Mouse (Mus musculus) heart, embryonic 14.5 days (tissue): ENCODE measurements around the gene Slc26a9. TPM values are rescaled to one million over a fixed set of nuclear protein-coding genes. Genes with fewer than 3 reads are reported as not detected.
"Not testable (repeated sequence)": the region's sequence is repeated elsewhere in the genome, so short reads cannot be mapped to it uniquely, and the experiment has no call there.

ENCODE experiments used
- ATAC-seq: fragments of 200-750 bp; cut with Nextera tagmentation; 2 replicates; pipeline ENCODE4 v1.8.0; 2017; ENCODE audit warnings: low read depth, moderate TSS enrichment; ENCODE audit not compliant: insufficient number of reproducible peaks, insufficient read depth, low FRiP score
- H3K27ac ChIP-seq, 2 experiments: fragments of 200-500 bp in 1 of 2; fragments of 300-500 bp in 1 of 2; sonication (generic) in 1 of 2; replicated peaks in 1 of 2; 2 replicates each; pipeline ENCODE4 v1.5.1; 2012 to 2014; ENCODE audit warnings: low read depth in 2 of 2, low read length in 2 of 2, control low read depth in 1 of 2, mild to moderate bottlenecking in 1 of 2, mixed read lengths in 1 of 2; ENCODE audit not compliant: control insufficient read depth in 1 of 2, insufficient read depth in 1 of 2
- H3K27me3 ChIP-seq: fragments of 300-500 bp; sonication (generic); 2 replicates; pipeline ENCODE4 v1.6.1; 2014; ENCODE audit warnings: mild to moderate bottlenecking, low read length, control low read depth; ENCODE audit not compliant: control insufficient read depth, insufficient read depth
- H3K36me3 ChIP-seq: fragments of 300-500 bp; sonication (generic); 2 replicates; pipeline ENCODE4 v1.6.1; 2014; ENCODE audit warnings: mild to moderate bottlenecking, control low read depth, low read length, mixed read lengths; ENCODE audit not compliant: control insufficient read depth, insufficient read depth
- H3K4me1 ChIP-seq, 2 experiments: fragments of 200-500 bp in 1 of 2; fragments of 300-500 bp in 1 of 2; sonication (generic) in 1 of 2; 2 replicates each; pipeline ENCODE4 v1.6.1; 2012 to 2014; ENCODE audit warnings: low read length in 2 of 2, control low read depth in 1 of 2, mixed read lengths in 1 of 2; ENCODE audit not compliant: control insufficient read depth in 2 of 2, insufficient read depth in 2 of 2
- H3K4me2 ChIP-seq: fragments of 300-500 bp; sonication (generic); 2 replicates; pipeline ENCODE4 v1.6.1; 2014; ENCODE audit warnings: mild to moderate bottlenecking, low read length
- H3K4me3 ChIP-seq, 2 experiments: fragments of 200-500 bp in 1 of 2; fragments of 300-500 bp in 1 of 2; sonication (generic) in 1 of 2; 2 replicates each; pipeline ENCODE4 v1.5.1; 2012 to 2014; ENCODE audit warnings: low read length in 2 of 2, mild to moderate bottlenecking in 2 of 2, control low read depth in 1 of 2, low read depth in 1 of 2, moderate library complexity in 1 of 2; ENCODE audit not compliant: control insufficient read depth in 1 of 2, insufficient read depth in 1 of 2
- H3K9ac ChIP-seq: fragments of 300-500 bp; sonication (generic); 2 replicates; pipeline ENCODE4 v1.6.1; 2014; ENCODE audit warnings: mild to moderate bottlenecking, low read length
- H3K9me3 ChIP-seq: fragments of 300-500 bp; sonication (generic); 2 replicates; pipeline ENCODE4 v1.6.1; 2016; ENCODE audit warnings: low read length, control low read depth; ENCODE audit not compliant: control insufficient read depth
- WGBS: fragments of 180-500 bp; shearing (Covaris S2); extraction: QIAGEN DNeasy Blood & Tissue Kit; methylation state at CpG from one replicate; pipeline ENCODE4 v1.1.7; 2014; 5-methylcytosine and 5-hydroxymethylcytosine counted together
- polyA plus RNA-seq: library from polyadenylated mRNA; unstranded; fragments of >200 nt; fragmentation: Nextera tagmentation; extraction: Ambion mirVana; gene quantifications from 2 replicates; pipeline ENCODE4 v1.2.1, GENCODE M21; 2014

Gene Slc26a9
- polyA plus RNA-seq, 1 experiment from 2014 or later: 0.23 TPM

- Histone ChIP-seq H3K9ac (no peak overlapping the region), H3K9me3 (no peaks in the 10 kb centered on the region), H3K27me3 (no peaks in the 10 kb centered on the region), H3K4me3 (no peak overlapping the region), H3K4me1 (peaks cover 2 to 3% of the 10 kb centered on the region in 2 experiments; a peak in 2 of 4 replicates), H3K36me3 (no peaks in the 10 kb centered on the region), H3K27ac (no peak overlapping the region), H3K4me2 (no peak overlapping the region)
- WGBS: 72% methylated on average over 6 of the region's 6 CpGs
- no peak for ATAC-seq
Observed at GRCm38 (mm10) chr1:131816886-131817285, 73.1 kb downstream of the Slc26a9 start.

DNA sequence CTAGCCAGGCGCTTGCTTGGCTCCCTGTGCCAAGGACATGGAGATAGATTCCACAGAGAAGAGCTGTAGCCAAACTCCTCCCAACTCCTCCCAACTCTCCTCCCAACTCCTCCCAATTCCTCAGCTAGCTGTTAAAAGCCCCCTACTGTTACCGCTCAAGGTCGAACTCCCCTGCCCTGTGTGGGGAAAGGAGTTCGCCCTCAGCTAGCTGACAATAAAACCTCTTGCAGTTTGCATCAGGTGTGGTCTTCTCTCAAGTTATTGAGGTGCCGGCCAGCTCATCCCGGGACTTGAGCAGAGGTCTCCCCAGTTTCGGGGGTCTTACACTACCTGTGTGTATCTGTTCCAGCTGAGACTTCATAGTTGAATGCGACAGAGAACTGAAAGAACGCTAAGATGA, 76.5 kb downstream of the Slc26a9 start:
- not testable (repeated sequence) for H3K4me3 ChIP-seq, H3K9me3 ChIP-seq, H3K4me2 ChIP-seq, H3K27ac ChIP-seq, H3K36me3 ChIP-seq, H3K9ac ChIP-seq, H3K27me3 ChIP-seq, H3K4me1 ChIP-seq, ATAC-seq
- 67% methylated on average over 8 of the region's 9 CpGs for WGBS

DNA sequence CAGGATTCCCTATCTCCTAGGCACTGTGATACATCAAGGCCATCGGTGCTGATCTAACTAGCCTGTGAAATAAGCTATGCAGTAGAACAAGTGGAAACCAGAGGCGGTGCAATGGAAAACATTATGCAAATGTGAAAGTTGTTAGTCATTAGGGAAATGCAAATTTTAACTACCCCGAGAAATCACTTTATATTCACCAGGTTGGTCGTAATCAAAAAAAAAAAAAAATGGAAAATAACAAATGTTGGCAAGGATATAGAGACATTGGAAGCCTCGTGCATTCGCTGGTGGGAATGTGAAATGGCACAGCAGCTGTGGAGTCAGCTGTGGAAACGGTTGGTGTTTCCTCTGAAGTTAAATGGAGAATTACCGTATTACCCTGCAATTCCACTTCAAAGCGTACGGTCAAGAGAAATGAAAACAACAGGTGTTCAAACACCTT, 77.1 kb downstream of the Slc26a9 start:
- no peak overlapping the region for H3K4me3 ChIP-seq
- no peak overlapping the region for H3K9ac ChIP-seq
- WGBS: 83% methylated on average over 10 of the region's 10 CpGs
- ATAC-seq: no peak
- no peaks in the 10 kb centered on the region for H3K9me3 ChIP-seq
- no peak overlapping the region for H3K4me2 ChIP-seq
- H3K4me1 ChIP-seq: no peaks in the 10 kb centered on the region
- no peaks in the 10 kb centered on the region for H3K27me3 ChIP-seq
- no peaks in the 10 kb centered on the region for H3K36me3 ChIP-seq
- H3K27ac ChIP-seq: no peak overlapping the region

Other genes starting within 250 kb of the Slc26a9 start
- 14.9 and 15.7 TPM in 2 replicates for gene Srgap2, start 216.7 kb upstream of the Slc26a9 start, polyA plus RNA-seq
- gene Fam72a, start 216.1 kb upstream of the Slc26a9 start, polyA plus RNA-seq: 2.0 and 2.2 TPM in 2 replicates
- not detected in 2 replicates for gene Avpr1b, start 144.8 kb upstream of the Slc26a9 start, polyA plus RNA-seq
- gene Ctse, start 105.7 kb upstream of the Slc26a9 start, polyA plus RNA-seq: 0.15 TPM in 1 of 2 replicates, not detected in the other
- gene Rab7b, start 55.3 kb upstream of the Slc26a9 start, polyA plus RNA-seq: 2.0 and 2.3 TPM in 2 replicates
- 2.1 and 2.2 TPM in 2 replicates for gene Pm20d1, start 53.4 kb downstream of the Slc26a9 start, polyA plus RNA-seq
- gene Slc41a1, start 83.5 kb downstream of the Slc26a9 start, polyA plus RNA-seq: 7.4 and 8.2 TPM in 2 replicates
- gene Rab29, start 123.2 kb downstream of the Slc26a9 start, polyA plus RNA-seq: 17.8 and 17.9 TPM in 2 replicates
- 27.4 and 32.4 TPM in 2 replicates for gene Nucks1, start 166.5 kb downstream of the Slc26a9 start, polyA plus RNA-seq
- 3.1 and 3.7 TPM in 2 replicates for gene Slc45a3, start 218.9 kb downstream of the Slc26a9 start, polyA plus RNA-seq